Mouse (Mus musculus) intestine, postnatal 0 days (tissue): ENCODE data around the gene Gm49450. TPM values are rescaled to one million over a fixed set of nuclear protein-coding genes. Genes with fewer than 3 reads are reported as not detected.

Source experiments
- ATAC-seq: fragments of 200-750 bp; cut with Nextera tagmentation; 2 replicates; pipeline ENCODE4 v1.8.0; 2017; ENCODE audit warnings: mild to moderate bottlenecking, moderate TSS enrichment, moderate library complexity
- H3K27ac ChIP-seq: fragments of 300-500 bp; sonication (generic); 2 replicates; pipeline ENCODE4 v1.5.1; 2014; ENCODE audit warnings: mild to moderate bottlenecking, low read depth, low read length, moderate library complexity
- H3K27me3 ChIP-seq: fragments of 300-500 bp; sonication (generic); replicated peaks from 2 replicates; pipeline ENCODE4 v1.6.1; 2014; ENCODE audit warnings: low read length, mixed read lengths; ENCODE audit not compliant: control insufficient read depth, insufficient read depth
- H3K36me3 ChIP-seq: fragments of 300-500 bp; sonication (generic); 2 replicates; pipeline ENCODE4 v1.6.1; 2014; ENCODE audit warnings: mild to moderate bottlenecking, moderate library complexity; ENCODE audit not compliant: control insufficient read depth, insufficient read depth
- H3K4me1 ChIP-seq: fragments of 300-500 bp; sonication (generic); replicated peaks from 2 replicates; pipeline ENCODE4 v1.6.1; 2014; ENCODE audit warnings: antibody characterized with exemption, low read length, mixed read lengths; ENCODE audit not compliant: control insufficient read depth, insufficient read depth
- H3K4me2 ChIP-seq: fragments of 300-500 bp; sonication (generic); replicated peaks from 2 replicates; pipeline ENCODE4 v1.6.1; 2014; ENCODE audit warnings: low read depth, mild to moderate bottlenecking, moderate library complexity
- H3K4me3 ChIP-seq: fragments of 300-500 bp; sonication (generic); 2 replicates; pipeline ENCODE4 v1.5.1; 2014; ENCODE audit warnings: low read depth, low read length
- H3K9ac ChIP-seq: fragments of 300-500 bp; sonication (generic); 2 replicates; pipeline ENCODE4 v1.6.1; 2014; ENCODE audit warnings: mild to moderate bottlenecking, low read depth, low read length
- H3K9me3 ChIP-seq: fragments of 300-500 bp; sonication (generic); 2 replicates; pipeline ENCODE4 v1.6.1; 2016; ENCODE audit warnings: mixed run types; ENCODE audit not compliant: control insufficient read depth
- CTCF ChIP-seq: sonication (generic); IDR thresholded peaks from 2 replicates; pipeline ENCODE4 v1.5.1; 2016; ENCODE audit warnings: low read depth, mild to moderate bottlenecking, control low read depth, antibody characterized with exemption, moderate library complexity
- WGBS: fragments of 180-500 bp; shearing (Covaris S2); extraction: QIAGEN DNeasy Blood & Tissue Kit; methylation state at CpG from one replicate; pipeline ENCODE4 v1.1.7; 2014; 5-methylcytosine and 5-hydroxymethylcytosine counted together
- polyA plus RNA-seq: library from polyadenylated mRNA; unstranded; fragments of >200 nt; fragmentation: Nextera tagmentation; extraction: Ambion mirVana; gene quantifications from 2 replicates; pipeline ENCODE4 v1.2.1, GENCODE M21; 2015

Gene Gm49450
- polyA plus RNA-seq, 1 experiment from 2014 or later = not detected

- WGBS = 86% methylated on average over 7 of the region's 7 CpGs
- no peak for ATAC-seq
- no peak overlapping the region for H3K4me2 ChIP-seq
These were observed 43.5 kb upstream of the Gm49450 start for GRCm38 (mm10) chr15:98996840-98997239.

DNA sequence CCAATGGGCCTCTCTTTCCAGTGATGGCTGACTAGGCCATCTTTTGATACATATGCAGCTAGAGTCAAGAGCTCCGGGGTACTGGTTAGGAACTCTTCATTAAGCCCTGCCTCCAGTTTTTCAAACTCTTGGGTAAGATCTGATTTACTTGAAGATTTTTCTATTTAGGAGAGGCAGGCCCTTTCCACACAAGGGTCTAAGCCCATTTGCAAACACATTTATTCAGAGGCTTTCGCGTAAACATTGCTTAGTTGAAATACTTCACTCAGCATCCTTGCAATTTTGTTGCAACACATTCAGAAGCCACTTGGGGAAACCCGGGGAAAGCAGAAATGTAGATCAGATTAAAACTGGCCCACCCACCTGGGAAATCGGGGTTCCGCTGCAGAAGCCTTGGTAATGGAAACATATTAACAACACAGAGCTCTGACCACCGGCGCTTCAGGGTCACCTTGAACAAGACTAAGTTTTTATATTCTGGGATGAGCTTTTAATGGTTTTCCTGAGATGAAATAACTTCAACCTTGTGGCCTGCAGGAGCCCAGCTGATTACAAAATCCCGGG, 41.7 kb upstream of the Gm49450 start:
- H3K9ac ChIP-seq = no peak overlapping the region
- ATAC-seq = no peak
- no peak overlapping the region for H3K4me2 ChIP-seq
- H3K9me3 ChIP-seq = no peaks in the 10 kb centered on the region
- no peak overlapping the region for H3K27ac ChIP-seq
- H3K36me3 ChIP-seq = no peaks in the 10 kb centered on the region
- H3K4me3 ChIP-seq = no peak overlapping the region
- no peaks in the 10 kb centered on the region for H3K4me1 ChIP-seq
- TF ChIP-seq CTCF = no peak
- no peaks in the 10 kb centered on the region for H3K27me3 ChIP-seq
- 83% methylated on average over 9 of the region's 9 CpGs for WGBS

More at GRCm38 (mm10) chr15:98996840-98997239, 43.5 kb upstream of the Gm49450 start:
- Histone ChIP-seq H3K4me1 (no peaks in the 10 kb centered on the region), H3K27me3 (no peaks in the 10 kb centered on the region), H3K27ac (no peak overlapping the region), H3K4me3 (no peak overlapping the region), H3K9ac (no peak overlapping the region), H3K36me3 (no peaks in the 10 kb centered on the region), H3K9me3 (no peaks in the 10 kb centered on the region)
- TF ChIP-seq CTCF = no peak

- H3K4me3 ChIP-seq = peak overlapping the region; percentile 36; the same call in 1 of the 2 replicates
- WGBS = 2% methylated on average over 11 of the region's 11 CpGs
- ATAC-seq = peak; percentile 25; the same call in 1 of the 2 replicates
- H3K27ac ChIP-seq = peak overlapping the region; percentile 96; the same call in 1 of the 2 replicates
- H3K4me1 ChIP-seq = no peaks in the 10 kb centered on the region
- TF ChIP-seq CTCF = peak; percentile 94
- H3K4me2 ChIP-seq = peak overlapping the region; percentile 74; the same call in 1 of the 2 replicates
- H3K9me3 ChIP-seq = no peaks in the 10 kb centered on the region
- H3K27me3 ChIP-seq = no peaks in the 10 kb centered on the region
- H3K36me3 ChIP-seq = no peaks in the 10 kb centered on the region
- H3K9ac ChIP-seq = peak overlapping the region; percentile 32; the same call in 1 of the 2 replicates
These were observed 40.5 kb upstream of the Gm49450 start for GRCm38 (mm10) chr15:98993865-98994264.

GRCm38 (mm10) chr15:98993093-98993793, 39.9 kb upstream of the Gm49450 start:
- Histone ChIP-seq H3K4me3 (peak overlapping the region; percentile 36), H3K4me1 (no peaks in the 10 kb centered on the region), H3K9me3 (no peaks in the 10 kb centered on the region), H3K27ac (peak overlapping the region; percentile 96), H3K9ac (peak overlapping the region; percentile 42), H3K36me3 (no peaks in the 10 kb centered on the region), H3K27me3 (no peaks in the 10 kb centered on the region), H3K4me2 (peak overlapping the region; percentile 74)
- 2% methylated on average over 35 of the region's 35 CpGs for WGBS
- peak; percentile 93 for ATAC-seq
- peak; percentile 100 for TF ChIP-seq CTCF

GRCm38 (mm10) chr15:98992086-98992912, 38.9 kb upstream of the Gm49450 start:
- Histone ChIP-seq H3K9me3 (no peaks in the 10 kb centered on the region), H3K9ac (0 out of 2 replicates have a peak overlapping the region, but pooled peaks have one; percentile 42), H3K4me1 (no peaks in the 10 kb centered on the region), H3K27ac (peak overlapping the region; percentile 96; the same call in 1 of the 2 replicates), H3K4me3 (peak overlapping the region; percentile 36), H3K36me3 (no peaks in the 10 kb centered on the region), H3K27me3 (no peaks in the 10 kb centered on the region), H3K4me2 (peak overlapping the region; percentile 74)
- 30% methylated on average over 17 of the region's 17 CpGs for WGBS
- ATAC-seq = no peak
- no peak for TF ChIP-seq CTCF

DNA sequence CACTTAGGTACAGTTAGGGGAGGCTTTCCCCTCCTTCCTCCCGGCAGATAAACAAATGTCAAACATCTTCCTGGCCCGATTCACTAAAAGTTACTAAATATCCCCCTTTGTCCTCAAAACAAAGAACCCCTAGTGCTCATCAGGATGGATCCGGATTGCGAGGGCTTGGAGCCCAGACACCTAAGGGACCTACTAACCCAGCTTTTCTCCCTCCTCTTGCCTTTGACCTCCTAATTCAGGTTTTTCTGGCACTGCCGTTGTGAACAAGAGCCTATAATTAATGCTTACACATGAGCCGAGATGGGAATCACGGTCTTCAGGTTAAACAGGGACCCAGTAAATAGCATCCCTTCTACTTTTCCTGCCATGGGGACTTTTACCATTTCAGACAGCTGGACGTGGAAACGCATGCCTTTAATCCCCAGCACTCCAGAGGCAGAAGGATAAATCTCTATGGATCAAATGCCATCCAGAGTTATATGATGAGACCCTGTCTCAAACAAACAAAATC, 38.2 kb upstream of the Gm49450 start:
- H3K4me1 ChIP-seq = no peaks in the 10 kb centered on the region
- H3K27me3 ChIP-seq = no peaks in the 10 kb centered on the region
- ATAC-seq = no peak
- no peak overlapping the region for H3K27ac ChIP-seq
- no peaks in the 10 kb centered on the region for H3K9me3 ChIP-seq
- no peaks in the 10 kb centered on the region for H3K36me3 ChIP-seq
- no peak overlapping the region for H3K9ac ChIP-seq
- H3K4me3 ChIP-seq = no peak overlapping the region
- H3K4me2 ChIP-seq = no peak overlapping the region
- 51% methylated on average over 9 of the region's 9 CpGs for WGBS
- TF ChIP-seq CTCF = no peak
